ENCODE assay signal across 23 mouse cellular contexts in genomic region chr14:46994704-46995103, GRCm38 (mm10).
DNase-seq lines count a peak whose midpoint lies in the region; ATAC-seq and TF ChIP-seq lines count a peak whose summit lies in the region.
"Had no signal": no experiment of that assay in that cellular context is flagged by ENCODE, and none has a peak within 500 bp of the region (broad histone marks: within the 10 kb centered on the region; RNA-seq: fewer than 3 reads in every experiment).

No protein-coding gene starts in this region.

- H3K9me3 ChIP-seq in lung, postnatal 0 days (ENCODE audit: low read length), result no peaks in the 10 kb centered on the region
- H3K9me3 ChIP-seq in embryonic facial prominence, embryonic 15.5 days (replicated peaks), result no peaks in the 10 kb centered on the region
- H3K9me3 ChIP-seq: embryonic facial prominence, embryonic 13.5 days; forebrain, embryonic 10.5 days; forebrain, embryonic 15.5 days; heart, embryonic 13.5 days; hindbrain, embryonic 12.5 days had no signal

- intact Hi-C loops in heart, adult 2 months (cut with DNase I), result loop anchor here (5.0 kb wide), 1 partner anchor 47 kb away; no protein-coding TSS in a partner anchor

- DNase-seq in lung, postnatal 0 days (ENCODE audit: low spot score), result peak; percentile 41
- no peak for DNase-seq in lung, postnatal 4 days
- DNase-seq in NIH3T3 (ENCODE audit: low read depth), result peak; percentile 63
- DNase-seq in spleen, postnatal 4 days (ENCODE audit: low spot score in 2 of 2), result no peak
- no peak for DNase-seq in urinary bladder, postnatal 36 days (ENCODE audit: low spot score in 2 of 2)
- no peak for DNase-seq in heart, adult 2 months
- DNase-seq: adrenal gland, adult 8-10 months; adrenal gland, postnatal 36 days; B cell, adult 2 months; cerebellum, adult 2 months; cerebellum, postnatal 14 days; gastrocnemius, postnatal 10 days; heart, postnatal 36 days had no signal

- no peak for TF ChIP-seq EP300 in lung, postnatal 0 days (IDR thresholded peaks at IDR 0.05)
- no peak for TF ChIP-seq EP300 in heart, adult 2 months (IDR thresholded peaks at IDR 0.05; ENCODE audit: insufficient read depth, low read depth, low read length)

- no peak for TF ChIP-seq POLR2A in heart, adult 2 months (IDR thresholded peaks at IDR 0.05; ENCODE audit: insufficient read depth, low read depth, low read length)

- H3K9ac ChIP-seq in lung, postnatal 0 days (replicated peaks; ENCODE audit: low read depth), result no peak overlapping the region
- H3K9ac ChIP-seq in embryonic facial prominence, embryonic 15.5 days, result no peak overlapping the region
- no peak overlapping the region for H3K9ac ChIP-seq in heart, adult 2 months (ENCODE audit: low read depth, low read length)
- H3K9ac ChIP-seq: embryonic facial prominence, embryonic 13.5 days; forebrain, embryonic 15.5 days; heart, embryonic 13.5 days; hindbrain, embryonic 12.5 days had no signal

- peaks cover 4% of the 10 kb centered on the region; the same call in 1 of the 2 replicates for H3K4me1 ChIP-seq in lung, postnatal 0 days (ENCODE audit: insufficient read depth, low read depth, low read length)
- peaks cover 16% of the 10 kb centered on the region for H3K4me1 ChIP-seq in embryonic facial prominence, embryonic 15.5 days
- peaks cover 14% of the 10 kb centered on the region for H3K4me1 ChIP-seq in heart, adult 2 months (ENCODE audit: control insufficient read depth, insufficient read depth, low read length)

- H3K27me3 ChIP-seq in lung, postnatal 0 days (replicated peaks; ENCODE audit: insufficient read depth, low read length), result no peaks in the 10 kb centered on the region
- no peaks in the 10 kb centered on the region for H3K27me3 ChIP-seq in embryonic facial prominence, embryonic 15.5 days
- no peaks in the 10 kb centered on the region for H3K27me3 ChIP-seq in heart, adult 2 months (ENCODE audit: control insufficient read depth, insufficient read depth, low read length)
- H3K27me3 ChIP-seq: embryonic facial prominence, embryonic 13.5 days; forebrain, embryonic 15.5 days; heart, embryonic 13.5 days; hindbrain, embryonic 12.5 days; Patski had no signal

- H3K27ac ChIP-seq in lung, postnatal 0 days (ENCODE audit: low read length), result no peak overlapping the region
- no peak overlapping the region for H3K27ac ChIP-seq in embryonic facial prominence, embryonic 15.5 days (replicated peaks)
- H3K27ac ChIP-seq in heart, adult 2 months, result no peak overlapping the region
- H3K27ac ChIP-seq: embryonic facial prominence, embryonic 13.5 days; forebrain, embryonic 10.5 days; forebrain, embryonic 15.5 days; heart, embryonic 13.5 days; hindbrain, embryonic 12.5 days; hindbrain, postnatal 0 days had no signal

- H3K36me3 ChIP-seq in lung, postnatal 0 days (ENCODE audit: insufficient read depth, low read length), result no peaks in the 10 kb centered on the region
- H3K36me3 ChIP-seq in embryonic facial prominence, embryonic 15.5 days, result no peaks in the 10 kb centered on the region
- peaks cover 8% of the 10 kb centered on the region; the same call in 1 of the 2 replicates for H3K36me3 ChIP-seq in heart, adult 2 months (ENCODE audit: control insufficient read depth, insufficient read depth, low read length)
- H3K36me3 ChIP-seq: embryonic facial prominence, embryonic 13.5 days; forebrain, embryonic 10.5 days; forebrain, embryonic 15.5 days; heart, embryonic 13.5 days; hindbrain, embryonic 12.5 days had no signal

- peaks cover 1% of the 10 kb centered on the region; the same call in 1 of the 2 replicates for H3K79me2 ChIP-seq in heart, adult 2 months (replicated peaks; ENCODE audit: control insufficient read depth, insufficient read depth, low read length)

- no peak overlapping the region for H3K4me3 ChIP-seq in lung, postnatal 0 days (ENCODE audit: low read depth, low read length)
- H3K4me3 ChIP-seq in embryonic facial prominence, embryonic 15.5 days (replicated peaks), result no peak overlapping the region
- H3K4me3 ChIP-seq in heart, adult 2 months, result no peak overlapping the region
- H3K4me3 ChIP-seq: embryonic facial prominence, embryonic 13.5 days; erythroblast, embryonic 14.5 days; forebrain, embryonic 10.5 days; forebrain, embryonic 15.5 days; heart, embryonic 13.5 days; hindbrain, embryonic 12.5 days had no signal

- ATAC-seq in lung, postnatal 0 days, result no peak
- peak; percentile 43; the same call in 1 of the 2 replicates for ATAC-seq in embryonic facial prominence, embryonic 15.5 days (ENCODE audit: insufficient number of reproducible peaks, low FRiP score, low TSS enrichment, low read depth)
- peak; percentile 97 for ATAC-seq in megakaryocyte progenitor cell, adult 5-6 weeks (replicated peaks; ENCODE audit: poor library complexity)
- ATAC-seq: forebrain, embryonic 15.5 days; hindbrain, postnatal 0 days; Patski had no signal

- no peak for TF ChIP-seq CTCF in lung, postnatal 0 days (IDR thresholded peaks at IDR 0.05)
- TF ChIP-seq CTCF in heart, adult 2 months (IDR thresholded peaks at IDR 0.05), result no peak

- 63% methylated on average over 7 of the region's 7 CpGs for WGBS in lung, postnatal 0 days
- WGBS in embryonic facial prominence, embryonic 15.5 days, result 64% methylated on average over 7 of the region's 7 CpGs
- WGBS in heart, adult 2 months, result 80% methylated on average over 7 of the region's 7 CpGs

- no peak overlapping the region for H3K4me2 ChIP-seq in lung, postnatal 0 days (replicated peaks; ENCODE audit: low read depth, low read length)
- H3K4me2 ChIP-seq in embryonic facial prominence, embryonic 15.5 days (replicated peaks), result no peak overlapping the region
- H3K4me2 ChIP-seq: embryonic facial prominence, embryonic 13.5 days; forebrain, embryonic 15.5 days; heart, embryonic 13.5 days; hindbrain, embryonic 12.5 days had no signal

Comparison
In these comparisons a context has a peak if more than half of its experiments do, and no peak if none do; other contexts are left out.
1. DNase-seq: peak in lung, postnatal 0 days (single experiment) and NIH3T3 (single experiment); none in lung, postnatal 4 days (0 of 2), spleen, postnatal 4 days (0 of 2), urinary bladder, postnatal 36 days (0 of 2) and heart, adult 2 months (0 of 2).